Mouse (Mus musculus): ENCODE results near the gene Cyb5r2. TPM values are rescaled to one million over a fixed set of nuclear protein-coding genes. Genes with fewer than 3 reads are reported as not detected.

Gene Cyb5r2
- not detected in 2 replicates for polyA plus RNA-seq (2011; ENCODE audit: insufficient read depth, insufficient read length, low replicate concordance, missing spikeins)

GRCm38 (mm10) chr7:107757308-107758151 is at the start of gene Cyb5r2:
Cyb5r2 (minus strand) TSS chr7:107758032.
- Histone ChIP-seq H3K4me1 (ENCODE audit: control insufficient read depth, insufficient read depth, low read length) (no peaks in the 10 kb centered on the region), H3K27ac (ENCODE audit: control insufficient read depth, insufficient read depth, low read depth, low read length, poor library complexity) (no peak within 1 kb of the TSS), H3K4me3 (replicated peaks; ENCODE audit: control insufficient read depth, low read depth, low read length) (no peak within 1 kb of the TSS)
- 19% methylated on average over 23 of the region's 23 CpGs for WGBS
- TF ChIP-seq CTCF (IDR thresholded peaks at IDR 0.05; ENCODE audit: control insufficient read depth, insufficient read depth, low read length): no peak
- TF ChIP-seq POLR2A (IDR thresholded peaks at IDR 0.05; ENCODE audit: borderline replicate concordance, control insufficient read depth, low read depth, low read length): no peak

DNA sequence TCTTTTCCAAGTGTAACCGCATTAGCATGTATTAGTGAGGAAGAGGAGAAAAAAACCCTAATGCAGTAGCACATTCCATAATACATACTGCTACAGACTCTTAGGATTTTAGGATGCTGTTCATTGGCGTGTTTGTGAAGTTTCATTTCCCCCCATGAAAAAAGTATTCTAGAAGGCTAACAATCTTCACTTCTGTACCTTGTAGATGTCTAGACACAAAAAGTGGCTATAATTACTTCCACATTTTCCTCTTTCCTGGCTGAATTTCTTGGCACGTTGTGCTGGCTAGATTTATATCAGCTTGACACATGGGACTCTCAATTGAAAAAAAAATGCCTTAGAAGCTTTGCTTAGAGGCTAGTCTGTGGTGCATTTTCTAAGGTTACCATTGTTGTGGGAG is 44.3 kb upstream of the Cyb5r2 start:
- Histone ChIP-seq H3K27ac (ENCODE audit: control insufficient read depth, insufficient read depth, low read depth, low read length, poor library complexity) (no peak overlapping the region), H3K4me3 (replicated peaks; ENCODE audit: control insufficient read depth, low read depth, low read length) (no peak overlapping the region), H3K4me1 (ENCODE audit: control insufficient read depth, insufficient read depth, low read length) (no peaks in the 10 kb centered on the region)
- TF ChIP-seq POLR2A (IDR thresholded peaks at IDR 0.05; ENCODE audit: borderline replicate concordance, control insufficient read depth, low read depth, low read length) (no peak), CTCF (IDR thresholded peaks at IDR 0.05; ENCODE audit: control insufficient read depth, insufficient read depth, low read length) (no peak)
- WGBS: 46% methylated on average over 3 of the region's 3 CpGs

DNA sequence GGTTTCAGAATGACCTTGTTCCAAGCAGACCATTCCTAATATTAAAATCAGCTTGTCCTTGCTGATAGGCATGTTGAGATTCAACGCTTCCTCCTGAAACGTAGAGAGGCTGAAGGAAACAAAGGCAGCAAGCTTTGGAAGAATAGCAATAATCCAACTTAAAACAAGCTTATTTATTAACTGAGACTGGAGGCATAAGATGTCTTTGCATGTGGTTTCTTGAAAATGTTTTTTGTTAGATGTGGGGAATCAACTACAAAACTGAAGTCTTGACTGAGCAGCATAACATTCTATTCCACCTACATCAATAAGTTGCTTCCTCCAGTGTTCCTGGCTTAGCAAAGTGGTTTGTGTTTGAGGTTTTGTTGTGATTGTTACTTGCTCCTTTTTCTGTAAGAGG is 43.3 kb upstream of the Cyb5r2 start, which contains the start of gene Ovch2:
Ovch2 (minus strand) TSS at position 101 of the 400 bp plus-strand sequence.
- TF ChIP-seq CTCF (IDR thresholded peaks at IDR 0.05; ENCODE audit: control insufficient read depth, insufficient read depth, low read length) (no peak), POLR2A (IDR thresholded peaks at IDR 0.05; ENCODE audit: borderline replicate concordance, control insufficient read depth, low read depth, low read length) (no peak)
- WGBS: 70% methylated on average over 2 of the region's 2 CpGs
- no peak within 1 kb of the TSS for H3K4me3 ChIP-seq (replicated peaks; ENCODE audit: control insufficient read depth, low read depth, low read length)
- H3K4me1 ChIP-seq (ENCODE audit: control insufficient read depth, insufficient read depth, low read length): no peaks in the 10 kb centered on the region
- no peak within 1 kb of the TSS for H3K27ac ChIP-seq (ENCODE audit: control insufficient read depth, insufficient read depth, low read depth, low read length, poor library complexity)

- 61% methylated on average over 2 of the region's 2 CpGs for WGBS
- no peak overlapping the region for H3K4me3 ChIP-seq (replicated peaks; ENCODE audit: control insufficient read depth, low read depth, low read length)
- H3K4me1 ChIP-seq (ENCODE audit: control insufficient read depth, insufficient read depth, low read length): no peaks in the 10 kb centered on the region
- TF ChIP-seq POLR2A (IDR thresholded peaks at IDR 0.05; ENCODE audit: borderline replicate concordance, control insufficient read depth, low read depth, low read length) (no peak), CTCF (IDR thresholded peaks at IDR 0.05; ENCODE audit: control insufficient read depth, insufficient read depth, low read length) (no peak)
- H3K27ac ChIP-seq (ENCODE audit: control insufficient read depth, insufficient read depth, low read depth, low read length, poor library complexity): no peak overlapping the region
These were observed 38.7 kb upstream of the Cyb5r2 start for GRCm38 (mm10) chr7:107796500-107796899.

DNA sequence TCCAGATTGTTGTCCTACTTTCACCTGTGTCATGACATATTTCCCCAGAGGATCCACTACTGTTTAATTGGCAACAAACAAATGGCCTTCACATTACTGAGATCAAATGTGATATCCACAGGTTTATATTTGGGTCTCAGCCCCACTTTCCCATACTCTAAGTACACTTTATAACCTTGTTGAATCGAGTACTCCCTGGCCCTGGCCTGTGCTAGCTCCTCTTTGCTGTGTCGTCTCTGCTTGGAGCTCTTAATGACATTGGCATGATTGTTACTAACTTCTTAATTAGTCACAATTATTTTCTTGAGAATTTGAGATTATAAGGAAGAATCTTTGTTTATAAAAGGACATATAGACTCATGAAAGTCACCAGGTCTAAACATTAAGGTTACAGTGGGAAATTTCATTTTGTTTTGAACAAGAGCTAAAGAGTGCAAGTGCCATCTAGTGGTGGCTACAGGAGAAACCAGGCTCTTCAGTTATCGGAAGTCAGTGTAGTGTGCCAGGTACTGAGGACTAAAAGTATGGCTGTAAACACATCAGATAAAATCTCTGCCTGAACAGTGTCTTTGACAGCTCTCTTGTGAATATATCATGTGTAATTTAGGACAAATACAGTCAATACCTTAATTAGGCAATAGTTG is 30.3 kb upstream of the Cyb5r2 start:
- Histone ChIP-seq H3K27ac (ENCODE audit: control insufficient read depth, insufficient read depth, low read depth, low read length, poor library complexity) (no peak overlapping the region), H3K4me3 (replicated peaks; ENCODE audit: control insufficient read depth, low read depth, low read length) (no peak overlapping the region), H3K4me1 (ENCODE audit: control insufficient read depth, insufficient read depth, low read length) (no peaks in the 10 kb centered on the region)
- 53% methylated on average over 3 of the region's 3 CpGs for WGBS
- TF ChIP-seq POLR2A (IDR thresholded peaks at IDR 0.05; ENCODE audit: borderline replicate concordance, control insufficient read depth, low read depth, low read length) (no peak), CTCF (IDR thresholded peaks at IDR 0.05; ENCODE audit: control insufficient read depth, insufficient read depth, low read length) (no peak)

DNA sequence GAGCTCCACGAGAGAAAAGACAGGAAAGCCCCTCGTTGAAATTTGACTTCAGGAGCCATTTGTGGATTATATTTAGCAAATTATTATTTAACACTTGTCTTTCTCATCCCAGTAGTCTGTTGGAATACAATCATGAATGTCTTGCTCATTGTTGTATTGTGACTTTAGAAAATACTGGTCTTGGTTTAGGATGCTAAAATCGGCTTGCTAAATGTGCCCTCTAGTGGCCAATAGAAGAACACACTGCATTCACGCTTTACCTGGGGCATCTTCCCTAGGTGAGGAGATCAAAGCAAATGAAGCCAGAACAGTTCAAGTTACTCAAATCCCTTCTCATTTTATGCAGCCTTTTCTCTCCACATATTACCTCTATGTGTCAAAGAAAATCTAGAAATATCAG is 21.8 kb upstream of the Cyb5r2 start:
- Histone ChIP-seq H3K4me1 (ENCODE audit: control insufficient read depth, insufficient read depth, low read length) (no peaks in the 10 kb centered on the region), H3K4me3 (replicated peaks; ENCODE audit: control insufficient read depth, low read depth, low read length) (no peak overlapping the region), H3K27ac (ENCODE audit: control insufficient read depth, insufficient read depth, low read depth, low read length, poor library complexity) (no peak overlapping the region)
- no peak for TF ChIP-seq CTCF (IDR thresholded peaks at IDR 0.05; ENCODE audit: control insufficient read depth, insufficient read depth, low read length)
- TF ChIP-seq POLR2A (IDR thresholded peaks at IDR 0.05; ENCODE audit: borderline replicate concordance, control insufficient read depth, low read depth, low read length): no peak
- 36% methylated on average over 4 of the region's 4 CpGs for WGBS

- no peak overlapping the region for H3K4me3 ChIP-seq (replicated peaks; ENCODE audit: control insufficient read depth, low read depth, low read length)
- WGBS: 77% methylated on average over 1 of the region's 1 CpGs
- TF ChIP-seq POLR2A (IDR thresholded peaks at IDR 0.05; ENCODE audit: borderline replicate concordance, control insufficient read depth, low read depth, low read length): no peak
- TF ChIP-seq CTCF (IDR thresholded peaks at IDR 0.05; ENCODE audit: control insufficient read depth, insufficient read depth, low read length): no peak
- H3K4me1 ChIP-seq (ENCODE audit: control insufficient read depth, insufficient read depth, low read length): no peaks in the 10 kb centered on the region
- no peak overlapping the region for H3K27ac ChIP-seq (ENCODE audit: control insufficient read depth, insufficient read depth, low read depth, low read length, poor library complexity)
These were observed 20.4 kb upstream of the Cyb5r2 start for GRCm38 (mm10) chr7:107778216-107778615.

GRCm38 (mm10) chr7:107770812-107771211 is 13.0 kb upstream of the Cyb5r2 start:
- 49% methylated on average over 6 of the region's 6 CpGs for WGBS
- Histone ChIP-seq H3K4me1 (ENCODE audit: control insufficient read depth, insufficient read depth, low read length) (no peaks in the 10 kb centered on the region), H3K4me3 (replicated peaks; ENCODE audit: control insufficient read depth, low read depth, low read length) (no peak overlapping the region), H3K27ac (ENCODE audit: control insufficient read depth, insufficient read depth, low read depth, low read length, poor library complexity) (no peak overlapping the region)
- no peak for TF ChIP-seq POLR2A (IDR thresholded peaks at IDR 0.05; ENCODE audit: borderline replicate concordance, control insufficient read depth, low read depth, low read length)
- no peak for TF ChIP-seq CTCF (IDR thresholded peaks at IDR 0.05; ENCODE audit: control insufficient read depth, insufficient read depth, low read length)

Data from bone marrow, adult 2 months (tissue).